ENCODE assay signal across 19 mouse cellular contexts in the genomic region with DNA sequence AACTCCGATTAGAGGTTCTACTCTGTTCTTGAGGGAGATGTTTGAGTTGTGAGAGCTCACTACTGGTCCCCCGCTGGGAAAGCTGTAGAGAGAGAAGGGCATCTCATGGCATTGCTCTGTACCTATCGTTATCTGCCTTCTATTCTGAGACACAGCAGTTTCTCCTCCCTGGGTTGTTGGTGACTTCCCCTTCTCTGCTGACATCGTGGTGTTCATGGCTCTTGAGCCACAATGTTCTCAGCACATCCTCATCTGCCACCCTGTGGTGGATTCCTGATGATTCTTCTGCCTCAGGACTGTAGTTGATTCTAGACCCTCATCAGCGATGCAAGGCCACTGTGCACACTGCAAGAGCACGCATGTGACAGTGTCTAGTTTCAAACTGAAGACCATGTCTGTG. TPM values are rescaled to one million over a fixed set of nuclear protein-coding genes. Genes with fewer than 3 reads are reported as not detected.
DNase-seq lines count a peak whose midpoint lies in the region; ATAC-seq and TF ChIP-seq lines count a peak whose summit lies in the region.
"Had no signal": no experiment of that assay in that cellular context is flagged by ENCODE, and none has a peak within 500 bp of the region (broad histone marks: within the 10 kb centered on the region; RNA-seq: fewer than 3 reads in every experiment).

No protein-coding gene starts in this region.

- no peak for ATAC-seq in heart, embryonic 15.5 days (replicated peaks; ENCODE audit: insufficient number of reproducible peaks, insufficient read depth, low FRiP score, low read depth)
- no peak for ATAC-seq in heart, embryonic 11.5 days (replicated peaks; ENCODE audit: insufficient number of reproducible peaks, low FRiP score, low TSS enrichment)
- no peak for ATAC-seq in midbrain, postnatal 0 days (ENCODE audit: low FRiP score)
- no peak for ATAC-seq in midbrain, embryonic 14.5 days (ENCODE audit: low FRiP score, low TSS enrichment)
- ATAC-seq in megakaryocyte, adult 5-6 weeks (ENCODE audit: poor library complexity, severe bottlenecking), result peak; percentile 53
- ATAC-seq: forebrain, embryonic 13.5 days had no signal

- peaks cover 52% of the 10 kb centered on the region for H3K4me1 ChIP-seq in heart, embryonic 15.5 days (replicated peaks)
- H3K4me1 ChIP-seq in heart, embryonic 11.5 days (ENCODE audit: control insufficient read depth, insufficient read depth, low read length), result peaks cover 34% of the 10 kb centered on the region
- no peaks in the 10 kb centered on the region for H3K4me1 ChIP-seq in midbrain, postnatal 0 days (ENCODE audit: insufficient read depth, low read length)
- H3K4me1 ChIP-seq in midbrain, embryonic 14.5 days (ENCODE audit: control insufficient read depth, insufficient read depth, low read length), result peaks cover 6% of the 10 kb centered on the region; the same call in 1 of the 2 replicates

- H3K27me3 ChIP-seq in heart, embryonic 15.5 days, result no peaks in the 10 kb centered on the region
- H3K27me3 ChIP-seq in heart, embryonic 11.5 days (ENCODE audit: control insufficient read depth, insufficient read depth, low read length), result no peaks in the 10 kb centered on the region
- no peaks in the 10 kb centered on the region for H3K27me3 ChIP-seq in midbrain, postnatal 0 days (ENCODE audit: insufficient read depth, low read length)
- no peaks in the 10 kb centered on the region for H3K27me3 ChIP-seq in midbrain, embryonic 14.5 days (ENCODE audit: control insufficient read depth, insufficient read depth, low read length)
- H3K27me3 ChIP-seq: forebrain, embryonic 13.5 days; hindbrain, embryonic 12.5 days; kidney, embryonic 15.5 days; lung, embryonic 15.5 days; neural tube, embryonic 13.5 days had no signal

- H3K36me3 ChIP-seq in heart, embryonic 15.5 days, result no peaks in the 10 kb centered on the region
- H3K36me3 ChIP-seq in heart, embryonic 11.5 days (ENCODE audit: control insufficient read depth, insufficient read depth, low read length), result no peaks in the 10 kb centered on the region
- 0 out of 2 replicates have a peak, but pooled peaks cover 2% of the 10 kb centered on the region for H3K36me3 ChIP-seq in midbrain, postnatal 0 days (ENCODE audit: insufficient read depth, low read length)
- 0 out of 2 replicates have a peak, but pooled peaks cover 5% of the 10 kb centered on the region for H3K36me3 ChIP-seq in midbrain, embryonic 14.5 days (ENCODE audit: control insufficient read depth, insufficient read depth, low read length)
- H3K36me3 ChIP-seq: lung, embryonic 15.5 days; neural tube, embryonic 13.5 days had no signal

- WGBS in heart, embryonic 15.5 days, result 66% methylated on average over 6 of the region's 6 CpGs
- 71% methylated on average over 6 of the region's 6 CpGs for WGBS in heart, embryonic 11.5 days (ENCODE audit: insufficient replicate concordance)
- WGBS in midbrain, postnatal 0 days, result 95% methylated on average over 6 of the region's 6 CpGs
- WGBS in midbrain, embryonic 14.5 days, result 98% methylated on average over 6 of the region's 6 CpGs

- peak overlapping the region; percentile 1 for H3K27ac ChIP-seq in heart, embryonic 15.5 days
- H3K27ac ChIP-seq in heart, embryonic 11.5 days (ENCODE audit: low read depth, low read length), result no peak overlapping the region
- no peak overlapping the region for H3K27ac ChIP-seq in midbrain, postnatal 0 days (ENCODE audit: low read depth, low read length)
- H3K27ac ChIP-seq in midbrain, embryonic 14.5 days (replicated peaks; ENCODE audit: low read depth, low read length), result no peak overlapping the region
- H3K27ac ChIP-seq: embryonic facial prominence, embryonic 10.5 days; forebrain, embryonic 13.5 days; hindbrain, embryonic 12.5 days; kidney, embryonic 15.5 days; lung, embryonic 15.5 days; macrophage; neural tube, embryonic 13.5 days had no signal

- no peak overlapping the region for H3K4me3 ChIP-seq in heart, embryonic 15.5 days
- H3K4me3 ChIP-seq in heart, embryonic 11.5 days (ENCODE audit: low read depth, low read length), result no peak overlapping the region
- no peak overlapping the region for H3K4me3 ChIP-seq in midbrain, postnatal 0 days (ENCODE audit: low read depth, low read length)
- no peak overlapping the region for H3K4me3 ChIP-seq in midbrain, embryonic 14.5 days (replicated peaks; ENCODE audit: low read depth, low read length)
- H3K4me3 ChIP-seq: embryonic facial prominence, embryonic 10.5 days; forebrain, embryonic 13.5 days; hindbrain, embryonic 12.5 days; kidney, embryonic 15.5 days; lung, embryonic 15.5 days; neural tube, embryonic 13.5 days had no signal

- peak; percentile 9; the same call in 1 of the 2 replicates for TF ChIP-seq CTCF in midbrain, postnatal 0 days (IDR thresholded peaks at IDR 0.05)

- H3K9ac ChIP-seq in heart, embryonic 15.5 days, result no peak overlapping the region
- no peak overlapping the region for H3K9ac ChIP-seq in heart, embryonic 11.5 days (ENCODE audit: low read depth, low read length)
- no peak overlapping the region for H3K9ac ChIP-seq in midbrain, postnatal 0 days (replicated peaks; ENCODE audit: low read length, poor library complexity, severe bottlenecking)
- H3K9ac ChIP-seq in midbrain, embryonic 14.5 days (replicated peaks; ENCODE audit: low read length), result no peak overlapping the region
- H3K9ac ChIP-seq: forebrain, embryonic 13.5 days; hindbrain, embryonic 12.5 days; kidney, embryonic 15.5 days; lung, embryonic 15.5 days; neural tube, embryonic 13.5 days had no signal

- no peak overlapping the region for H3K4me2 ChIP-seq in heart, embryonic 15.5 days
- no peak overlapping the region for H3K4me2 ChIP-seq in heart, embryonic 11.5 days
- H3K4me2 ChIP-seq in midbrain, postnatal 0 days (ENCODE audit: low read depth, low read length, poor library complexity, severe bottlenecking), result no peak overlapping the region
- H3K4me2 ChIP-seq in midbrain, embryonic 14.5 days (ENCODE audit: low read length), result no peak overlapping the region
- H3K4me2 ChIP-seq: forebrain, embryonic 13.5 days; hindbrain, embryonic 12.5 days; kidney, embryonic 15.5 days; lung, embryonic 15.5 days; neural tube, embryonic 13.5 days had no signal

- H3K9me3 ChIP-seq in heart, embryonic 15.5 days (replicated peaks), result no peaks in the 10 kb centered on the region
- H3K9me3 ChIP-seq in heart, embryonic 11.5 days (replicated peaks; ENCODE audit: control insufficient read depth, low read length), result no peaks in the 10 kb centered on the region
- no peaks in the 10 kb centered on the region for H3K9me3 ChIP-seq in midbrain, postnatal 0 days (ENCODE audit: low read length)
- H3K9me3 ChIP-seq in midbrain, embryonic 14.5 days (ENCODE audit: control insufficient read depth, low read length), result no peaks in the 10 kb centered on the region
- H3K9me3 ChIP-seq: embryonic facial prominence, embryonic 10.5 days; forebrain, embryonic 13.5 days; G1E; hindbrain, embryonic 12.5 days; kidney, embryonic 15.5 days; lung, embryonic 15.5 days; neural tube, embryonic 13.5 days had no signal

- DNase-seq in midbrain, postnatal 0 days (ENCODE audit: low spot score), result no peak
- no peak for DNase-seq in midbrain, embryonic 14.5 days
- DNase-seq in right cerebral cortex, adult 2 months (ENCODE audit: low spot score in 2 of 2), result no peak
- DNase-seq in right cerebral cortex, postnatal 36 days (ENCODE audit: low spot score in 2 of 2), result no peak

RNA-seq across cellular contexts. Expression of gene Kdm4b, which starts 11.9 kb away (rescaled TPM):
- 26.1 and 31.2 TPM in 2 replicates for polyA plus RNA-seq in heart, embryonic 15.5 days (2015; fragmentation: Nextera tagmentation; extraction: Ambion mirVana)
- polyA plus RNA-seq in heart, embryonic 11.5 days (2014; fragmentation: Nextera tagmentation; extraction: Ambion mirVana), result 19.6 and 22.8 TPM in 2 replicates
- total RNA-seq in midbrain, postnatal 0 days (2014; rRNA removed), result 123 and 140 TPM in 2 replicates
- 45.6 and 48.0 TPM in 2 replicates for polyA plus RNA-seq in midbrain, postnatal 0 days (2015; fragmentation: Nextera tagmentation; extraction: Ambion mirVana)
- polyA plus RNA-seq in midbrain, embryonic 14.5 days (2014; fragmentation: Nextera tagmentation; extraction: Ambion mirVana), result 72.4 and 78.9 TPM in 2 replicates
- 8.0 and 10.8 TPM in 2 replicates for total RNA-seq in megakaryocyte, adult 5-6 weeks (2015)
- total RNA-seq in megakaryocyte, adult 5-6 weeks (2017), result 6.7 and 7.1 TPM in 2 replicates

RNA-seq across cellular contexts. Expression of gene Uhrf1, which starts 34.7 kb away (rescaled TPM):
- polyA plus RNA-seq in heart, embryonic 15.5 days (2015; fragmentation: Nextera tagmentation; extraction: Ambion mirVana), result 51.3 and 83.9 TPM in 2 replicates
- polyA plus RNA-seq in heart, embryonic 11.5 days (2014; fragmentation: Nextera tagmentation; extraction: Ambion mirVana), result 53.0 and 62.4 TPM in 2 replicates
- 5.9 and 10.0 TPM in 2 replicates for total RNA-seq in midbrain, postnatal 0 days (2014; rRNA removed)
- 4.7 and 4.9 TPM in 2 replicates for polyA plus RNA-seq in midbrain, postnatal 0 days (2015; fragmentation: Nextera tagmentation; extraction: Ambion mirVana)
- polyA plus RNA-seq in midbrain, embryonic 14.5 days (2014; fragmentation: Nextera tagmentation; extraction: Ambion mirVana), result 11.3 and 21.5 TPM in 2 replicates
- total RNA-seq in megakaryocyte, adult 5-6 weeks (2015), result 39.3 and 52.3 TPM in 2 replicates
- total RNA-seq in megakaryocyte, adult 5-6 weeks (2017), result 83.7 and 101 TPM in 2 replicates

RNA-seq across cellular contexts. Expression of gene Arrdc5, which starts 37.7 kb away (rescaled TPM):
- polyA plus RNA-seq in heart, embryonic 15.5 days (2015; fragmentation: Nextera tagmentation; extraction: Ambion mirVana), result 0.13 TPM in 1 of 2 replicates, not detected in the other
- not detected in 2 replicates for polyA plus RNA-seq in heart, embryonic 11.5 days (2014; fragmentation: Nextera tagmentation; extraction: Ambion mirVana)
- not detected in 2 replicates for total RNA-seq in midbrain, postnatal 0 days (2014; rRNA removed)
- polyA plus RNA-seq in midbrain, postnatal 0 days (2015; fragmentation: Nextera tagmentation; extraction: Ambion mirVana), result not detected in 2 replicates
- not detected in 2 replicates for polyA plus RNA-seq in midbrain, embryonic 14.5 days (2014; fragmentation: Nextera tagmentation; extraction: Ambion mirVana)
- not detected in 2 replicates for total RNA-seq in megakaryocyte, adult 5-6 weeks (2015)
- total RNA-seq in megakaryocyte, adult 5-6 weeks (2017), result not detected in 2 replicates
- total RNA-seq: adrenal gland, adult 18-20 months; G1E; layer of hippocampus, postnatal 36 days; left cerebral cortex, postnatal 36 days had no signal
- polyA plus RNA-seq: embryonic facial prominence, embryonic 10.5 days; forebrain, embryonic 13.5 days; G1E; hindbrain, embryonic 12.5 days; intestine, embryonic 14.5 days; kidney, embryonic 15.5 days; lung, embryonic 15.5 days; macrophage; neural tube, embryonic 13.5 days had no signal

RNA-seq across cellular contexts. Expression of gene Plin3, which starts 45.1 kb away (rescaled TPM):
- 61.1 and 78.3 TPM in 2 replicates for polyA plus RNA-seq in heart, embryonic 15.5 days (2015; fragmentation: Nextera tagmentation; extraction: Ambion mirVana)
- 58.8 and 77.3 TPM in 2 replicates for polyA plus RNA-seq in heart, embryonic 11.5 days (2014; fragmentation: Nextera tagmentation; extraction: Ambion mirVana)
- 8.1 and 12.4 TPM in 2 replicates for total RNA-seq in midbrain, postnatal 0 days (2014; rRNA removed)
- 9.6 and 12.1 TPM in 2 replicates for polyA plus RNA-seq in midbrain, postnatal 0 days (2015; fragmentation: Nextera tagmentation; extraction: Ambion mirVana)
- 6.4 and 11.6 TPM in 2 replicates for polyA plus RNA-seq in midbrain, embryonic 14.5 days (2014; fragmentation: Nextera tagmentation; extraction: Ambion mirVana)
- total RNA-seq in megakaryocyte, adult 5-6 weeks (2015), result 7.1 and 9.1 TPM in 2 replicates
- total RNA-seq in megakaryocyte, adult 5-6 weeks (2017), result 28.3 and 29.2 TPM in 2 replicates
